ENCODE assay signal across 1 mouse cellular context in the genomic region with DNA sequence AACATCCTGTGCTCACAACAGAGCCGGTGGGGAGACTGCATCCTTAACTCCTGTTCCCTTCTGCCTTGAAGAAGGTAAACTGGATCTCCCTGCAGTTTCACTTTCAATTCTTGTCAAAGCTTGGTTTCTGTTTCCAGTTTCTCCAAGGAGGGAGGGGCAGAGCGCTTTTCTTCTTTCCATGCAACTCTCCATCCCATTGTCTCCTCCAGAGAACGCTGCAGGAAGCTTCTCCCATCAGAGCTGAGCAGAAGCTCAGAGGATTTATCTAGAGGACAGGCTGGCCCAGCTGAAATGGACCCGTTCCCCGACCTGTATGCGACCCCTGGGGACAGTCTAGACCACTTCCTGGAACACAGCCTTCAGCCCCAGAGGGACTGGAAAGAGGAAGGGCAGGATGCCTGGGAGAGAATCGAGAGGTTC.
TF ChIP-seq lines count a peak whose summit lies in the region.

No protein-coding gene starts in this region.

TF ChIP-seq in myocyte, 11 proteins besides CTCF, POLR2A, EP300 and RAD21:
- TF ChIP-seq MYOG (IDR thresholded peaks at IDR 0.05; ENCODE audit: control insufficient read depth in 1 of 3, insufficient read depth in 1 of 3, insufficient read length in 2 of 3, low read depth in 2 of 3): no peak
- no peak for TF ChIP-seq E2F4 (IDR thresholded peaks at IDR 0.05; ENCODE audit: insufficient read depth)
- no peak for TF ChIP-seq REST (IDR thresholded peaks at IDR 0.05; ENCODE audit: insufficient read depth, insufficient read length)
- TF ChIP-seq MAX (IDR thresholded peaks at IDR 0.05; ENCODE audit: low read depth): no peak
- no peak for TF ChIP-seq MYOD1 (IDR thresholded peaks at IDR 0.05; ENCODE audit: control insufficient read depth in 1 of 3, insufficient read length in 2 of 3, low read depth in 2 of 3)
- TF ChIP-seq TCF3 (IDR thresholded peaks at IDR 0.05; ENCODE audit: insufficient read length, low read depth): no peak
- no peak for TF ChIP-seq USF1 (IDR thresholded peaks at IDR 0.05; ENCODE audit: low read depth)
- no peak for TF ChIP-seq CEBPB (IDR thresholded peaks at IDR 0.05; ENCODE audit: insufficient read depth, poor library complexity, severe bottlenecking)
- TF ChIP-seq TCF12 (IDR thresholded peaks at IDR 0.05; ENCODE audit: insufficient read depth, poor library complexity, severe bottlenecking): no peak
- TF ChIP-seq SRF (IDR thresholded peaks at IDR 0.05; ENCODE audit: control insufficient read depth, insufficient read length, low read depth): no peak
- TF ChIP-seq POLR2AphosphoS2 (IDR thresholded peaks at IDR 0.05; ENCODE audit: insufficient read length, low read depth): no peak
